Mouse (Mus musculus) kidney, adult 2 months (tissue): ENCODE data around the gene Psen2.

Experiments
- CTCF ChIP-seq: fragments of 200-500 bp; conservative IDR thresholded peaks from 2 replicates; pipeline ENCODE4 v1.5.1; 2011; ENCODE audit warnings: low read depth, mild to moderate bottlenecking, control low read depth, low read length, moderate library complexity, mixed read lengths; ENCODE audit not compliant: insufficient read depth, insufficient read length
- POLR2A ChIP-seq: fragments of 200-500 bp; IDR thresholded peaks from one replicate; pipeline ENCODE4 v1.6.1; 2011; ENCODE audit warnings: low read depth, low read length, control low read depth

DNA sequence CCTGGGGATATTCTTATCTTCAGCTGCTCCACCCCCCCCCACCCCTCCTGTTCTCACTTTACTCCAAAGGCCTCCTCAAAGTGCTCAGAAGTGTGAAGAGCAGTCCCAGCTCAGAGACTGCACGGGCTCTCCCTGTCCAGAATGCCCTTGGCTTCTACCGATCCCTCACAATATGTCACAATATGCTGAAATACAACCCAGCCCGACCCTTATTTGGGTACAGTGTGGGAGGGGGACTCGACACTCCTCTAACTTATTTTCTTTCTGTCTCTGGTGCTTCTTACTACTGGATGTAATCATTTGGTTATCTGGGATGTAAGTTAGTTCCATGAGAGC lies 63.6 kb downstream of the Psen2 start:
- TF ChIP-seq CTCF (no peak), POLR2A (no peak)
